Mouse (Mus musculus): ENCODE results near the gene Rsad2.

GRCm38 (mm10) chr12:26478196-26479004 lies 22.1 kb upstream of the Rsad2 start:
- TF ChIP-seq CTCF (IDR thresholded peaks at IDR 0.05) (no peak), POLR2A (IDR thresholded peaks at IDR 0.05; ENCODE audit: insufficient read depth, low read depth, low read length) (no peak), EP300 (IDR thresholded peaks at IDR 0.05; ENCODE audit: insufficient read depth, low read depth, low read length) (no peak)

Measured in heart, adult 2 months (tissue).